Mouse (Mus musculus): ENCODE measurements around the gene Stac2. TPM values are rescaled to one million over a fixed set of nuclear protein-coding genes. Genes with fewer than 3 reads are reported as not detected.

Gene Stac2
- 3.8 and 3.9 TPM in 2 replicates for polyA plus RNA-seq (2012; rRNA removed)

DNA sequence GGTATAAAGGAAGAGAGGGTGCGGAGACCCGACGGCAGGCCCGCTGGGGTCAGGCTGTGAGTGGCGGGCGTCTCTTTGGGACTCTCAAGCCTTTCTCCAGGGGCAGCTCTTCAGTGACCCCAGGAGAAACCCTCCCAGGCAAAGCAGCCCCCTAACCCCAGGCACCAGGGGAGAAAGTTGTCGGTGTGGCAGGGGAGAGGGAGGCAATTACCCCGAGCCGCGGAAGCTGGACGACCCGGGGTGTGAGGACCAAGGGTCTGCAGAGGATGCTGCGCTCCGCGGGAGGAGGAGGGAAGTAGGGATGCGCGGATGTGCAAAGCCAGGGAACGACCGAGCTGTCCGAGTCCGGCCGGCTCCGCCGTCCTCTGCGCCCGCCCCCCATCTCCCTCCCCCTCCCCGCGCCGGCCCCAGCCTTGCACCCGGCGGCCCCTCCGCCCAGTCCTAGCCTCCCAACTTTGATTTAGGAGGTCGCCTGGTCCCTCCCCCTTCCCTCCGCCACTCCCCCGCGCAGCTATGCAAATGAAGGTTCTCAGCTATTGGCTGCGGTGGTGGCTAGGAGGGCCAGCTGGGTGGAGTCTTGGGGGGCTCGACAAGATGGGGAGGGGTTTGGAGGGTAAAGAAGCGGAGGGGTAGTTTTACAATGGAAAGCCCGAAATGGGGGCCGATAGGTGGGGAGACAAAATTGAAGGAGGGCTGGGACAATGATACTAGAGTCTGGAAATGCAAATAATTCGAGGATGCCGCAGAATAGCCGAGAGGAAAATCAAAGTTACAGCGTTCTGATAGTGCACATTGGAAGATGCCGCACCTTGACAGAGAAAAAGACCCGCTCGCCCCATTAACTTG lies at the start of gene Stac2:
Stac2 (minus strand) TSS at position 474 of the 846 bp plus-strand sequence.

DNA sequence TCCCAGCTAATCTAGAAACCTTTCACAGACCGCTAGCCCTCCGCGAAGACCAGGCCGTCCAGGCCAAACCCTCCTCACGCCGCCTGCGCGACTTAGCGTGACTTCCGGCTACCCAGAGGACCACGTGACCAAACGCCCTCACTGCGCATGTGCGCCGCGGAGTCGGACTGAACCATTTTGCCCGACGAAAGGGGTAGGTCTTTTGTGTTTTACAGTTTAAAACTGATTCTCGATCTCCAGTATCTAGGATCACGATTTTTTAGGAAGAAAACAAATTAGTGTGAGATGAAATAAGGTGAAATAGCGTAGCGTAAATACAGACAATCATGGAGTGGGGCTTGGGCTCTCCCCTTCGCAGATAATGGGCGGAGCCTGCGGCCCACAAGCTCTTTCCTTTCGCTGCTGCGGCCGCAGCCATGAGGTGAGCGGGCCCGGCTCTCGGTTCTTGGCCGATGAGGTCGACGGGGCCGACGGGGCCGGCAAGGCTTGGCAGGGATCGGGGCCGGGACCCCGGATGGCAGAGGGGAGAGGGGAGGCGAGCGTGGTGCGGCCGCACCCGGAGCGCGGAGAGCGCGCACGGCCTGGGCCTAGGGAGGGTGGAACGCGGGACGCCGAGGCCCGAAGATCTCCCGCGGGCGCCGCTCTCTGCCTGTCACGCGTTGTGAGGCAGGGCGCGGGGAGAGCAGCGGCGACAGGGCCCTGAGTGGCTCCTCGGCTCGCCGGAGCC lies 26.5 kb downstream of the Stac2 start, which contains the start of gene Rpl19:
Rpl19 (plus strand) TSS at position 141 of the 727 bp plus-strand sequence.

DNA sequence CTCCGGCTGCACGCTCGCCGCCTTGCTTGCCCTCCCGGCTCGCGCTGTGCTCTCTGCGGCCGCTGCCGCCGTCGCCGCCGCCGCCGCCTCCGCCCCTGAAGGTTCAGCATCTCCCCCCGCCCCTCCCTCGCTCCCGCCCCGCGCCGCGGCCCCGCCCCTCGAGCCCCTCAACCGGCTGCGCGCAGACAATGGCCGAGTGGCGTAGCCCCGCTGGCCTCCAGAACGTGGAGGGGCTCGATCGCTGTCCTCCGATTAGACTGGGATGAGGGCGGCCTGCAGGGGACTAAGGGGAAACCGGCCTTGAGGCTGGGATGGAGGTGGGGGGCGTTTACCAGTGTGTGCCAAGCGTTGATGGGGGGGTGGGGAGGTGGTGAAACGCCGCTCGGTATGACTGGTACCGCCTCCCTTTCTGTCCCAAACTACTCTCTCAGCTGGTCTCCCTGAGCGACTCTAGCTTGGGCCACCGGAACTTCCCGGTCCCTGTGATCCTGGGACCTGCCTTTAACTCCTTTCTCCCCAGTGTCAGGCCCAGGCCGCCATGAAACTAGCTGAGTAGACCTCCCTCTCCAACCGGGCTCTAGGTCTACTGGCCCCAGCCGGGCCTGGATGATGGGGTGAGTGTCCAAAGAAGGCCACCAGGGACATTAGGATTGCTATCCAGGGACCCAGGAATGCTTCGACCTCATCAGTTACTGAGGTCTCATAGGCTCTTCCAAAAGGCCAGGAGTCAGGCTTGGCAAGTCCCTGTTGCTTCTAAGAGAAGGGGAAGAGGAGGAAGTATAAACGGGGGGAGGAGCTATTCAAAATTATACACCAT lies 30.5 kb downstream of the Stac2 start, which contains the start of gene Cacnb1:
Cacnb1 (minus strand) TSS at position 480 of the 817 bp plus-strand sequence.

DNA sequence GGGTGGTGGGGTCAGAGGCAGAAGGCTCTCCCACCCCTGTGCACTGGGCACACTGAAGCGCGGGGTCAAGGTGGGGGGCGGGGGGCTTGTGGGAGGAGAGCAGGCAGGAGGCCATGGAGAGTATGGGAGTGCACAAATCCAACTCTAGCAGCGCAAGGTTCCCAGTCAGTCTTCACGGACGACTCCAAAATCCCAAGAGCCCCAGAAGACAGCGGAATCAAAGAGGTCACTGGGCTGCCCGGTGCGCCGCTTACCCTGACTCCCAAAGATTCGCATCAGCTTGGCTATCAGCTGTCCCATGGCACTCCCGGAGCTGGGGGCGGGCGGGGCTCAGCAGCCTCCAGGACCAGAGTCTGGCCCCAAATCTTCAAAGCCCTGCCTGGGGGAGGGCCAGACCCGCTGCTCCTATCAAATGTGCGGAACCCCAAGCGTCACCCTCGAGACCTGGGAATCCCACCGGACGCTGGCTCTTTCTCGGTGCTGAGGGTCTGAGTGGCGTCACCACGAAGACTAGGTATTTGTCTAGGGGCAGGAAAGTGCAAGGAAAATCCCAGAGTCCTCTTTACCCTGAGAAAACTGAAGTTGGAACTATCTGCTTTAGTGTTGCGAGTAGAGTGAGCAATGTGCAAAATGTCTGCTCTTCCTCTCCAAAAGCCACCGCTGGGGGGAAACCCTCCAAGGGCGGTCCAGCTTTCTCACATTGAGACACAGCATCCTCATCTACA lies 57.5 kb downstream of the Stac2 start, which contains the start of gene Arl5c:
Arl5c (minus strand) TSS at position 618 of the 725 bp plus-strand sequence.

Other genes with a start within 250 kb of the Stac2 start
- gene B230217C12Rik, start 212.7 kb downstream of the Stac2 start, polyA plus RNA-seq (2012; rRNA removed), result 25.7 and 26.0 TPM in 2 replicates
- gene Fbxo47, start 169.3 kb downstream of the Stac2 start, polyA plus RNA-seq (2012; rRNA removed), result 0.99 and 1.0 TPM in 2 replicates
- gene Plxdc1, start 67.0 kb downstream of the Stac2 start, polyA plus RNA-seq (2012; rRNA removed), result 0.44 and 0.69 TPM in 2 replicates
- 1.3 and 1.5 TPM in 2 replicates for gene Arl5c, start 57.3 kb downstream of the Stac2 start, polyA plus RNA-seq (2012; rRNA removed)
- 63.2 and 73.4 TPM in 2 replicates for gene Cacnb1, start 30.4 kb downstream of the Stac2 start, polyA plus RNA-seq (2012; rRNA removed)
- 1,481 and 1,486 TPM in 2 replicates for gene Rpl19, start 26.8 kb downstream of the Stac2 start, polyA plus RNA-seq (2012; rRNA removed)
- 27.6 and 29.6 TPM in 2 replicates for gene Fbxl20, start 96.9 kb upstream of the Stac2 start, polyA plus RNA-seq (2012; rRNA removed)
- gene Med1, start 139.8 kb upstream of the Stac2 start, polyA plus RNA-seq (2012; rRNA removed), result 28.6 and 30.6 TPM in 2 replicates
- gene Cdk12, start 149.6 kb upstream of the Stac2 start, polyA plus RNA-seq (2012; rRNA removed), result 23.2 and 24.3 TPM in 2 replicates

Measured in central nervous system, embryonic 14 days (tissue).